Mouse (Mus musculus): ENCODE data around the gene Pcnx.

Pcnx gene

GRCm38 (mm10) chr12:81859351-81860307 lies at the start of gene Pcnx:
Gene Pcnx (plus strand): TSS chr12:81860023.
- peak; percentile 83 for DNase-seq (ENCODE audit: low spot score)

GRCm38 (mm10) chr12:81810417-81810816 lies 49.4 kb upstream of the Pcnx start:
- DNase-seq (ENCODE audit: low spot score), result no peak

DNA sequence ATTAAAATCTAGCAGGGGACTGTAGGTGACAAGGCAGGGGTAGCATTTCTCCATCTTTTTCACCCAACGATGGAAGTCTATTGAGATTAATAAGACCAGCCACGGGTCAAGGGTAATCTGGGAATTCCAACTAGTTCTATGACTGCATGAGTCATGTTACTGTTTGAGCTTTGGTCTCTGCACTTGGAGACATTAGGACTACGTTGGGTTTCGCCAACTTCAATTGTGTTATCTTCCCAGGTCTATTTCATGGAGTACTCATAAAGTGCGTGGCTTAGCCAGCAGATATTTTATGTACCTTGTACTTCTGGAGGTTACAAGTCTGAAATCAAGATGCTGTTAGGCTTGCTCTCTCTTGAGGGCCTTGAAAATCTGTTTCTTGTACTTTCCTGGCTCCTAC lies 45.1 kb upstream of the Pcnx start:
- no peak for DNase-seq (ENCODE audit: low spot score)

DNA sequence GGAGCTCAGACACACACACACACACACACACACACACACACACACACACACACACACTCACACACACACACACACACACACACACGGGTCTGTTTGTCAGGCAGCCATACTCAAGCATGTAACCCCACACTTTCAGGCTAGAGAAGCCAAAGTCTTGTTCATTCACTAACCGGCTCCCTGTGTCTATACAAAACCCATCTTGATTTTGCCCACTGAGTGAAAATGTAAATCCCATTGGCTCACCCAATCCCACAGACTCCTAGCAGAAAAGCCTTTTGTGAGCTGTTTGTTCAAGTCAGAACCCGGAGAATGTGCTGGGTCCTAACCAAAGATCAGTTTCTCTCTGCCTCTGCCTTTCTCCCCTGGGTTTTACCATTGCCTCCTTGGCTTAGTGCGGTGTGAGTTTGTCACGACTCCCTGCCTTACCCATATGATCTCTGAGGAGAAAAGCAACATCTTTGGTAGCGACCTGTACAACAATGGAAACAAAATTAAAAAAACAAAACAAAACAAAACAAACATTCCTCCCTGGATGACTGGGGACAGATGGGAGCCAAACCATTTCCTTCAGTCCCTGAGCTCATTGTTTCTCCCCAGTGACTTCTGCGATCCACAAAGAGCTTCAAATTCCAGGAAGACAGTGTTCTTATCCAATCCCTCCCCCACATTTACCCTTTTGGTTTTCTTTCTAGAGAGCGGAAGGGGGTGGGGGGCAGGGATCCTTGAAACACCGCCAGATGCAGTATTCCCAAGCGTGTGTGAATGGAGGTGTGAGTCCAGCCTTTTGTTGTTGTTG lies 43.3 kb upstream of the Pcnx start:
- no peak for DNase-seq (ENCODE audit: low spot score)

- DNase-seq (ENCODE audit: low spot score), result no peak
These were observed 42.7 kb upstream of the Pcnx start for GRCm38 (mm10) chr12:81817126-81817505.

- no peak for DNase-seq (ENCODE audit: low spot score)
These were observed 39.1 kb upstream of the Pcnx start for GRCm38 (mm10) chr12:81820700-81821099.

GRCm38 (mm10) chr12:81822176-81822575 lies 37.6 kb upstream of the Pcnx start:
- DNase-seq (ENCODE audit: low spot score), result no peak

DNA sequence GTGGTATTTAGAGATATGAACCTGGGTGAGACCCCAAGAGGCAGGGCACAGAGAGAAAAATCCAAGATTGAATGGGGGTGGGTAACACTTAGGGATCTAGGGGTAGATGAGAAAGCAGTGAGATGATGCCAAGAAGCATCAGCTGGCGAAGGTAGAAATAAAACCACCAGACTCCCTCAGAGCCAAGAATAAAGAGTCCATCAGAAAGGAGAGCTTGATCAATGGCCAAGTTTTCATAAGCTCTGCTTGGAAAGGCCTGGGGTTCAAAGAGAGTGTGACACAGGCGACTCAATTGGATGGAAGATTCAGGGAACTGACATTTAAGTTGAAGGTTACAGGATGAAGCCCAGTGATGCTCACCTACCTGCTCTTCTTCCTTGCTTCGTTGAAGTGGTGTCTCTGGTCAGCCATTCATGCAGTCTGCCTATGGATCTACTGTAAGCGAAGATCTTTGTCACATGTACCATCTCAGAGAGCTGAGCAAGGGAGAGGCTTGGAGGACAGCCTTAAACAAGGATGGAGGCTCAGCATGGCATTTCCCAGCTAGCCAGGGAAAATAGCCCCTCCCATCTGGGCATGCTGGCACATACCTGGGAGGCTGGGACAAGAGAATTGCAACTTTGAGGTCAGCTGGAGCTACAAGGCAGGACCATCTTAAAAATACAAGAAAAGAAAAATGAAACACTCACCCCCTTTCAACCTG lies 36.9 kb upstream of the Pcnx start:
- DNase-seq (ENCODE audit: low spot score), result no peak

DNA sequence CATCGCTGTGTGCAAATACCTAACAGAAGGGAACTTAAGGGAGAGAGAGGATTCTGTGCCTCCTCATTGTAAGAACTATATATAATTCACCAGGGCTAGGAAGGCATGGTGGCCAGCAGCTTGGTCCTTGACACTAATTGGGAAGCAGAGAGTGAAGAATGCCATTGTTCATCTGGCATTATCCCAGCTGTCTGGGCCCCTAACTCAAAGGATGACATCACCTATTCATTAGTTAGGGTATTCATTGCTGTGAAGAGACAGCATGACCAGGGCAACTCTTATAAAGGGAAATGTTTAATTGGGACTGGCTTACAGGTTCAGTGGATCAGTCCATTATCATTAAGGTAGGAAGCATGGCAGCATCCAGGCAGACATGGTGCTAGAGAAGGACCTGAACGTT lies 31.5 kb upstream of the Pcnx start:
- DNase-seq (ENCODE audit: low spot score), result no peak

- DNase-seq (ENCODE audit: low spot score), result no peak
These were observed 27.6 kb upstream of the Pcnx start for GRCm38 (mm10) chr12:81832039-81832738.

GRCm38 (mm10) chr12:81833094-81833493 lies 26.7 kb upstream of the Pcnx start:
- no peak for DNase-seq (ENCODE audit: low spot score)

GRCm38 (mm10) chr12:81836162-81836561 lies 23.7 kb upstream of the Pcnx start:
- DNase-seq (ENCODE audit: low spot score), result no peak

DNA sequence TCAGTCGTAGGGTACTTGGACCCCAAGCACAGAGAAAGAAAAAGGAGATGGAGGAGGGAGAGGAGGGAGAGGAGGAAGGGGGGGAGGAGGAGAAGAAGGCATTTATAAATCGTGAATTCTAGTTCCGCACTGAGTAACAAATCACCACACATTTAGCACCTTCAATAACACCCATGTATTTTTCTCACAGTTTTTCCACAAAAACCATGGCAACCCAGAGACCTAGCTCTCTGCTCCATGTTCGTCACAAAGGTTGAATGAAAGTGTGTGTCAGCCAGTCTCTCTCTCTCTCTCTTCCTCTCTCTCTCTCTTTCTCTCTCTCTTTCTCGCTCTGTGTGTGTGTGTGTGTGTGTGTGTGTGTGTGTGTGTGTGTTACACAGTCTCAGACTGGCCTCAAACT lies 22.4 kb upstream of the Pcnx start:
- no peak for DNase-seq (ENCODE audit: low spot score)

- no peak for DNase-seq (ENCODE audit: low spot score)
These were observed 20.2 kb upstream of the Pcnx start for GRCm38 (mm10) chr12:81839663-81840062.

DNA sequence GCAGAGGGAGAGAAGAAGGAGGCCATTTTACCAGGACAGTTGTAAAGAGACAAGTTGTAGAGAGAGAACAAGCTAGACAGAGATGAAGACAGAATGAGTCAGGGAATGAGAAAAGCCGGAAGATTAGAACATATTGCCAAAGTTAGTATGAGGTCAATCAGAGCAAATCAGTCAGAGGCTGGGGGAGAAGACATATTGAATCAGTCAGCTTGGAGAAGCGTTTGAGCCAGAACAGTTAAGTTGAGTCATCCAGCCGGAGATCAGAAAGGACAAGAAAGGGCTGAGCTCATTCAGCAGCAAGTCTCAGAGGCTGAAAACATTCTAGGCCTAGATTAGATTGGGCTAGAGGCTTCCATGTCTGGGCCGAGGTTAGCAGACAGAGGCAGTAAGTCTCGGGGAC lies 18.8 kb upstream of the Pcnx start:
- no peak for DNase-seq (ENCODE audit: low spot score)

DNA sequence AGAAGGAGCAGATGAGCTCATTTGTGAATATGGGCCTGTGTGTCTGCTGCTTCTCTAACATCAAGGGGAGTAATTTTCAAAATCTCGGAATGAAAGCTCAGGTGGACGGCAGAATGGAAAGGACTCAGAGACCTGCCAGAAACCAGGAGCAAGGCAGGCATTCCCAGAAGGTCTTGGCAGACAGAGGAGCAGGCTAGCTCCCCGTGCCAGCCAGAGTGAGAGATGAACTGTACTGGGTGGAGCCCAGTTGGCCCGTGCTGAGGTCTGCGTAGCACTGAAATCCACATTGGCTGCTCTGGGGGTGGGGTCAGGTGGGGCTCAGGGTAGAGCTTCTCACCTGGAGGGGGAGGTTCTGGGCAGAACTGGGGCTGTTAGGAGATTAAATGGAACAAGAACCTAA lies 16.3 kb upstream of the Pcnx start:
- no peak for DNase-seq (ENCODE audit: low spot score)

- DNase-seq (ENCODE audit: low spot score), result no peak
These were observed 15.3 kb upstream of the Pcnx start for GRCm38 (mm10) chr12:81844572-81844971.

- DNase-seq (ENCODE audit: low spot score), result no peak
These were observed 14.8 kb upstream of the Pcnx start for GRCm38 (mm10) chr12:81844981-81845380.

DNA sequence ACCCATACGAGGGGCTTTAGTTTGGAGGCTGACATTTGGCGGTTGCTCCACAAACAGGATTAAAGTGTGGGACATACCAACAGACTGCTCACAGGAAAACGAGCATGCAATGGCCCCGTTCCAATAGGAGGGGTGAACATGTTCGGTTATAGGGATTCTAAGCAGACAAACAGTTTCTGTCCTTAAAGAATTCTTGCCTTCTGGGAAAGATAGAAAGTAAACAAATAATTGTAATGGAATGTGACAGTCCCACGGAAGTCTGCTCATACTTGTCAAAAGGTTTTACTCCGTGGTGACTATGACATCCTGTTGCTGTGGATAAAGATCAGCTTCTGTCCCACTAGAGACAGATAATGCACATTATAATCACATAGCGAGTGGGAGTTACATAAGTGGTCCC lies 10.2 kb upstream of the Pcnx start:
- DNase-seq (ENCODE audit: low spot score), result no peak

DNA sequence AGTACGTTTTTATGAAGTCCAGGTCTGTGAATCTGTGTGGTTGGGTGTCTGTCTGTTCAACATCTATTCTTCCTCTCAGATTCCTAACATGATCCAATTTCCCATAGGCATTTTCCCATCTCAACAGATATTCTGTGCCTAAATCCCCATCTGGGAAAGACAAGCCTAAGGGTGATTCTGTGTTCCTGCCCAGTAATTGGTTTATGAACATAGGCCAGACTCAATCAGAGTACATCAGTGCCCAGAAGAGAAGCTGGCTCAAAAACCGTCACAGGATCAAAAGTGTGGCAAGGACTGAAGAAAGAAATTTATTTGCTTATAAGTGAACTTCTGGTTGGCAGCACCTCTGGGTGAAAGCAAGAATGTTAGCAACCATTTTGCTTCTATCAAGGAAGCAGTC lies 7.3 kb upstream of the Pcnx start:
- no peak for DNase-seq (ENCODE audit: low spot score)

GRCm38 (mm10) chr12:81852977-81853376 lies 6.8 kb upstream of the Pcnx start:
- DNase-seq (ENCODE audit: low spot score), result no peak

- DNase-seq (ENCODE audit: low spot score), result no peak
These were observed 6.3 kb upstream of the Pcnx start for GRCm38 (mm10) chr12:81853543-81853942.
